Mouse (Mus musculus) myocyte (in vitro differentiated cells): ENCODE data around the gene Brk1.

Experiments used
- E2F4 ChIP-seq: IDR thresholded peaks from one replicate; pipeline ENCODE4 v1.6.1; 2011; ENCODE audit warnings: mild to moderate bottlenecking, control low read depth, moderate library complexity; ENCODE audit not compliant: insufficient read depth
- MAX ChIP-seq: IDR thresholded peaks from one replicate; pipeline ENCODE4 v1.6.1; 2011; ENCODE audit warnings: low read depth, mild to moderate bottlenecking, control low read depth
- MYOD1 ChIP-seq, 3 experiments: IDR thresholded peaks; one replicate each; pipeline ENCODE4 v1.6.1; 2011; ENCODE audit warnings: control low read depth in 2 of 3, low read depth in 2 of 3, mild to moderate bottlenecking in 2 of 3, moderate library complexity in 1 of 3; ENCODE audit not compliant: insufficient read length in 2 of 3, control insufficient read depth in 1 of 3
- MYOG ChIP-seq, 3 experiments: IDR thresholded peaks; one replicate each; pipeline ENCODE4 v1.6.1; 2011; ENCODE audit warnings: control low read depth in 2 of 3, low read depth in 2 of 3, mild to moderate bottlenecking in 2 of 3; ENCODE audit not compliant: insufficient read length in 2 of 3, control insufficient read depth in 1 of 3, insufficient read depth in 1 of 3
- POLR2A ChIP-seq: IDR thresholded peaks from one replicate; pipeline ENCODE4 v1.6.1; 2011; ENCODE audit warnings: low read depth, mild to moderate bottlenecking, control low read depth, moderate library complexity; ENCODE audit not compliant: insufficient read length
- USF1 ChIP-seq: IDR thresholded peaks from one replicate; pipeline ENCODE4 v1.6.1; 2011; ENCODE audit warnings: low read depth, mild to moderate bottlenecking, control low read depth, moderate library complexity

GRCm38 (mm10) chr6:113605224-113605545 is 613 bp downstream of the Brk1 start:
- TF ChIP-seq POLR2A (no peak), USF1 (no peak), MYOG (IDR thresholded peaks at IDR 0.05; ENCODE audit: control insufficient read depth in 1 of 3, insufficient read depth in 1 of 3, insufficient read length in 2 of 3, low read depth in 2 of 3) (no peak), MYOD1 (IDR thresholded peaks at IDR 0.05; ENCODE audit: control insufficient read depth in 1 of 3, insufficient read length in 2 of 3, low read depth in 2 of 3) (no peak), MAX (no peak), E2F4 (no peak)
